Mouse (Mus musculus) ovary, postnatal 10 days (tissue): ENCODE measurements around the gene Psen1.

Experiments used
- DNase-seq: peaks from one replicate; pipeline ENCODE4 v3.0.0; 2022; ENCODE audit warnings: low spot score

The Psen1 gene

GRCm38 (mm10) chr12:83726510-83727308, 38.8 kb downstream of the Psen1 start:
- DNase-seq, result no peak

DNA sequence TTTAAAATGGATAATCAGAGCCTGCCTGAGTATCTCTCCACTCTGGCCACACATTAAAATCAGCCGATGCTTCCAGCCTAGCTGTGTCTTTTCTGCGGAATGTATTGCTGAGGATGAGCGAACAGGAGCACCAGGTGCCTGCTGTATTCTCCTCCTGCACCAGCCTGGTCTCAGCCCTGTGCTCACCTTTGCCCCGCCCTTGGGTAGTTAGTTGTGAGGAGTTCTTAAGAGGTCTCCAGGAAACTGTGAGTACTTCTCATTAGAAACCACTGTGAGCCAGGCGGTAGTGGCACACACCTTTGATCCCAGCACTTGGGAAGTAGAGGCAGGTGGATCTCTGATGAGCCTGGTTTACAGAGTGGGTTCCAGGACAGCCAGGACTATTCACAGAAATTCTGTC, 44.3 kb downstream of the Psen1 start:
- DNase-seq, result no peak

DNA sequence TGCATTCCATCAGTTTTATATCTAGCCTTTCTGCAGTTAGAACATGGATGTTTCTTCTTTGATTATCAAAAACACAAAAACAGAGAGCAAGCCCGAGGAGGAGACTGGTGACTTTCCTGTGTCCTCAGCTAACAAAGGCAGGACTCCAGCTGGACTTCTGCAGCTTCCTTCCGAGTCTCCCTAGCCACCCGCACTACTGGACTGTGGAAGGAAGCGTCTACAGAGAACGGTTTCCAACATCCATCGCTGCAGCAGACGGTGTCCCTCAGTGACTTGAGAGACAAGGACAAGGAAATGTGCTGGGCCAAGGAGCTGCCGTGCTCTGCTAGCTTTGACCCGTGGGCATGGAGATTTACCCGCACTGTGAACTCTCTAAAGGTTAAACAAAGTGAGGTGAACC, 46.1 kb downstream of the Psen1 start:
- no peak for DNase-seq

- no peak for DNase-seq
Measured at GRCm38 (mm10) chr12:83736236-83736635, 48.3 kb downstream of the Psen1 start.

- DNase-seq, result no peak
Measured at GRCm38 (mm10) chr12:83738651-83739050, 50.7 kb downstream of the Psen1 start.

DNA sequence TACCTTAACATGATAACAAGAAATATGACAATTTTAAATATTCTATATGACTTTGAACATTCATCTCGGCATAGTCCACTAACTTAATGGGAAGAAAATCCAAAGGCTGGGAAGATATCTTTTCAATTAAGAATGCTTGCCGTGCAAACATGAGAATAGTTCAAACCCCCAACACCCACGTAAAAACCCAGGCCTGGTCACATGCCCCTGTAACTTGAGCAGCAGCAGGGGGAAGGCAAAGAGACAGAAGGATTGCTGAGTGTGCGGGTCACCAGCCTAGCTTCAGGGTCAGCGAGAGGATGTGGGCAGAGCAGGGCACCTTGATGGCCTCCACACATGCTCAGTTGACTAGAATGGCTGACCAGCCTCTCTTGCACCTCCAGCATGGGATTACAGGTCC, 53.8 kb downstream of the Psen1 start:
- no peak for DNase-seq

DNA sequence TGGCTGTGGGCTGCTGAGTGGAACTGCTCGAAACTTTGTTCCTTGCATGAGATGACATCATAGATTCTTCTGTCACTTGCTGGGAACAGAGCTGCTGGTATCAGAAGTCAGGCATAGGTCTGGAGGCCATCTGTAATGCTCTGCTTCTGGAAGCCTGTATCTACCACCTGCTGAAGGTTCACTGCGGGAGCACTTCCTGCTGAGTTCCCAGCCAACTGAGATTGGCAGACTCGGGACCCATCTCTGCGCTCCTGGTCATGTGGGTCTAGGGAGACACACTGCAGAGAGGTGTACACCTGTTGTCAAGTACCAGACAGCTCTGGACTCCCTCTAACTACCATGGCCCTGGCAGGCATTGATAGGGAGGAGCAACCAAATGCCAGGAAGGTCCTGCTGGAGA, 54.9 kb downstream of the Psen1 start:
- no peak for DNase-seq

- DNase-seq, result no peak
Measured at GRCm38 (mm10) chr12:83743712-83744111, 55.8 kb downstream of the Psen1 start.

DNA sequence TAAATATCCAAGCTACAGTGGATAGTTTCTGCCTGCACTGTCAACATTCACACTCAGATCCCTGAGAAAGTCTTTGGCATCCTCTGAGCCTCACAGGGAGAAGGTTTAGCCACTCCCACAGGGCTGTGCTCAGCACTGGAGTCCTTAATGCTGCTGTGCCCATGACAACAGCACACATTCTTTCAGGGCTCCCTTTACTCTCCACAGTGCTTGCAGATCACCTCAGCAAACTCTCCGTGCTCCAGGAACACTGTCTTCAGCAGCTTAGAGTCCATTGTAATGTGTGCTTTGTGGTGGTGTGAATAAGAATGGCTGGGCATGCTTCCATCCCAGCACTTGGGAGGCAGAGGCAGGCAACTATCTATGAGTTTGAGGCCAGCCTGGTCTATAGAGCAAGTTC, 61.2 kb downstream of the Psen1 start:
- no peak for DNase-seq

DNA sequence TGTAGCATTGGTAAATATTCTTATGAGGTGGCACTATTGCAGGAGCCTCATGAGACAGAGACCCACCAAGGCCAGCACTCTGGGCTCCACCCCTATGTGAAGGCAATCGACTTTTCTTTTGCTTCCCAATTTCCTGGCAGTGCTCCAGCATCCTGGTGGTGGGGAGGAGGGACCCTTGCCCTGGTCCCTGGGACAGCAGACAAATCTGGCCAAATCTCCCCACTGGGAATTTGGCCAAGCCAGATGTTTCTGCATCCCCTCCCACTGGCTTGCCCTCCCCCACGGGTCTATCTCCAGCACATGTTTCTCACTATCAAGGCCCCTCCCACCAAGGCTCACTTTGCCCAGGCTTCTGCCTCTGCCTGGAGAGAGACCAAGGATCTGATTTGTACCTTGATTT, 64.5 kb downstream of the Psen1 start:
- peak; percentile 41 for DNase-seq

DNA sequence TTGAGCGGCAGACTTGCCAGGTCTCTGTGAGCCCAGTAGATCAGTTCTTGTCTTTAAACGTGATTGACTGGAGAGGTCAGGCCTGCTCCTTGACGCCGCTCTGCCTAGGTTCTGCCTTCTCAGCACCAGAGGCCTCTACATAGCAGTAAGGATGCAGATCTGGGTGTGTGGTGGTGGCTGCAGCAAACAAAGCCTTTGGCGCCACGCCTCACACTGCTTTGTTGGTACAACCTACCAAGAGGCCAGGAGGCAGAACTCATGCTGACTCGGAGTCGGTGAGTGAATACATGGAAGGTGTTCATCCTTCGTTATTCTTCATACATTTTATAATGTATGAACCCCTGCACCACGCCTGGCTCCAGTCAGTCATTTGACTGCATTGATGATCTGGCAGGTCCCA, 70.8 kb downstream of the Psen1 start:
- no peak for DNase-seq

- no peak for DNase-seq
Measured at GRCm38 (mm10) chr12:83760201-83760600, 72.2 kb downstream of the Psen1 start.

- DNase-seq, result no peak
Measured at GRCm38 (mm10) chr12:83762706-83763105, 74.8 kb downstream of the Psen1 start.

- DNase-seq, result no peak
Measured at GRCm38 (mm10) chr12:83763311-83764043, 75.5 kb downstream of the Psen1 start, which contains the start of gene Papln. Papln (plus strand) TSS chr12:83763634.

- DNase-seq, result no peak
Measured at GRCm38 (mm10) chr12:83764044-83764365, 76.1 kb downstream of the Psen1 start.

- DNase-seq, result no peak
Measured at GRCm38 (mm10) chr12:83764519-83764918, 76.6 kb downstream of the Psen1 start.

- DNase-seq, result no peak
Measured at GRCm38 (mm10) chr12:83765965-83766603, 78.1 kb downstream of the Psen1 start.

GRCm38 (mm10) chr12:83767833-83768232, 79.9 kb downstream of the Psen1 start:
- DNase-seq, result no peak

- DNase-seq, result no peak
Measured at GRCm38 (mm10) chr12:83768235-83768899, 80.4 kb downstream of the Psen1 start.

GRCm38 (mm10) chr12:83770418-83771256, 82.7 kb downstream of the Psen1 start:
- no peak for DNase-seq

DNA sequence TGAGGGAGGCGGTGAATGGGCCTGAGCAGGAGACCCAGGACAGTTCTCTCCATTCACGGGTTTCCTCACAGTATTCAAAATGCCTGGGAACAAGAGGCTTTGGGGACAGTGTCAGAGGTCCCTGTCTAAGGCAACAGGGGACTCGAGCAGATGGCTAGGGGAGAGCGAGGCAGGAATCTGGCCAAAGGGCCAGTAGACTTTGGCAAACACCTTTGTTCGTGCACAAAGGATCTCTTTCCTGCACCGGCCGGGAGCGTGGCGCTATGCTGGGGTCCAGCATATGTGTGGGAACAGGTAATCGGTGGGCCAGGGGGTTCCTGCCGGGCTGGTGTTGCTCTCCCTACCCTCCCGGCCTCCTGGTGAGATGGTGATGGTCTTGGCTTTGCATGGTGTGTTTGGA, 87.7 kb downstream of the Psen1 start:
- DNase-seq, result no peak

GRCm38 (mm10) chr12:83776766-83777165, 88.8 kb downstream of the Psen1 start:
- DNase-seq, result no peak
